ENCODE assay signal across 9 mouse cellular contexts in the genomic region with DNA sequence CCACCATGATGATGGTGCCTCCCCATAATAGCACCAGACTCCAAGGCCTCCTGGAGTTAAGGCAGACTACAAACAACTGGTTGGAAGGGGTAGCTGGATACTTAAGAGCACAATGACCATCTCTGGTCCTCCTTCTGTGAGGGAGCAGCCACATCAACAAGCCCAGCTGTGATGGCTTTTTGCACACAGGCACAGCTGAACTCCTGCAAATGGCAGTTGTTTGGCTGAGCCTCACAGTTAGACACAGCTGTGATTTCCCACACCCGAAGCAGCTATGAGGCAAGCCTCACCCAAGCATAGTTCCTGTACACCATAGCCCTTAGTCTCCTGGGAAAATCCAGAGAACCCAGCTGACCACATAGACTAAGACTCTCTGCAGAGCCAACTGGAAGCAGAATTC.
DNase-seq lines count a peak whose midpoint lies in the region; ATAC-seq and TF ChIP-seq lines count a peak whose summit lies in the region.
"Had no signal": no experiment of that assay in that cellular context is flagged by ENCODE, and none has a peak within 500 bp of the region (broad histone marks: within the 10 kb centered on the region; RNA-seq: fewer than 3 reads in every experiment).

No protein-coding gene starts in this region.

- no peaks in the 10 kb centered on the region for H3K27me3 ChIP-seq in heart, postnatal 0 days (ENCODE audit: control insufficient read depth, insufficient read depth, low read length)
- H3K27me3 ChIP-seq in myocyte (ENCODE audit: control insufficient read depth, insufficient read depth, insufficient read length): no peaks in the 10 kb centered on the region

- TF ChIP-seq CTCF in heart, postnatal 0 days (IDR thresholded peaks at IDR 0.05; ENCODE audit: low read depth): no peak

- H3K4me3 ChIP-seq in heart, postnatal 0 days (ENCODE audit: low read depth, low read length): no peak overlapping the region
- H3K4me3 ChIP-seq in myocyte: no peak overlapping the region

- no peaks in the 10 kb centered on the region for H3K36me3 ChIP-seq in heart, postnatal 0 days (replicated peaks; ENCODE audit: control insufficient read depth, insufficient read depth, low read length)
- H3K36me3 ChIP-seq in myocyte (ENCODE audit: control insufficient read depth, insufficient read depth): no peaks in the 10 kb centered on the region

- peak overlapping the region; percentile 7; the same call in 1 of the 2 replicates for H3K27ac ChIP-seq in heart, postnatal 0 days (ENCODE audit: low read depth)

- H3ac ChIP-seq in myocyte (ENCODE audit: control insufficient read depth, insufficient read length): no peak overlapping the region

- TF ChIP-seq POLR2A in myocyte (IDR thresholded peaks at IDR 0.05; ENCODE audit: insufficient read length, low read depth): no peak

- H3K9me3 ChIP-seq in heart, postnatal 0 days (replicated peaks; ENCODE audit: control insufficient read depth, low read length): no peaks in the 10 kb centered on the region

- no peak overlapping the region for H3K9ac ChIP-seq in heart, postnatal 0 days (replicated peaks; ENCODE audit: low read depth, low read length)

- peak; percentile 67 for ATAC-seq in heart, postnatal 0 days (ENCODE audit: insufficient read depth, low read depth)

- H3K4me1 ChIP-seq in heart, postnatal 0 days (ENCODE audit: control insufficient read depth, insufficient read depth): no peaks in the 10 kb centered on the region

- TF ChIP-seq EP300 in heart, postnatal 0 days (IDR thresholded peaks at IDR 0.05; ENCODE audit: low read depth): no peak

- DNase-seq in adrenal gland, postnatal 10 days: peak; percentile 50
- DNase-seq in adrenal gland, adult (ENCODE audit: inconsistent age in 2 of 2, low spot score in 1 of 2): no peak
- no peak for DNase-seq in heart, postnatal 0 days (ENCODE audit: low spot score)
- DNase-seq in kidney, postnatal 14 days: peak; percentile 41
- no peak for DNase-seq in cerebellum, adult 8-10 months
- no peak for DNase-seq in thymus, postnatal 0 days (ENCODE audit: low spot score)
- no peak for DNase-seq in thymus, adult 18-20 months
- DNase-seq: spleen, adult 18-20 months had no signal

- no peak overlapping the region for H3K4me2 ChIP-seq in heart, postnatal 0 days (ENCODE audit: low read depth, low read length)
- H3K4me2 ChIP-seq in myocyte (ENCODE audit: low read depth): peak overlapping the region; percentile 35

- H3K79me2 ChIP-seq in myocyte (ENCODE audit: control insufficient read depth, insufficient read depth): no peaks in the 10 kb centered on the region

- 42% methylated on average over 1 of the region's 1 CpGs for WGBS in heart, postnatal 0 days

TF ChIP-seq in myocyte, 11 proteins besides CTCF, POLR2A, EP300 and RAD21:
- TF ChIP-seq MYOD1 (IDR thresholded peaks at IDR 0.05; ENCODE audit: control insufficient read depth in 1 of 3, insufficient read length in 2 of 3, low read depth in 2 of 3) (peak; percentile 71 to 96 (median 90)), TCF3 (IDR thresholded peaks at IDR 0.05; ENCODE audit: insufficient read length, low read depth) (peak; percentile 96), SRF (IDR thresholded peaks at IDR 0.05; ENCODE audit: control insufficient read depth, insufficient read length, low read depth) (peak; percentile 41), TCF12 (IDR thresholded peaks at IDR 0.05; ENCODE audit: insufficient read depth, poor library complexity, severe bottlenecking) (peak; percentile 84), MAX (IDR thresholded peaks at IDR 0.05; ENCODE audit: low read depth) (no peak), MYOG (IDR thresholded peaks at IDR 0.05; ENCODE audit: control insufficient read depth in 1 of 3, insufficient read depth in 1 of 3, insufficient read length in 2 of 3, low read depth in 2 of 3) (peak; percentile 67 to 98 (median 89)), REST (IDR thresholded peaks at IDR 0.05; ENCODE audit: insufficient read depth, insufficient read length) (no peak)

Comparison
In these comparisons a context has a peak if more than half of its experiments do, and no peak if none do; other contexts are left out.
1. DNase-seq: peak in adrenal gland, postnatal 10 days (single experiment) and kidney, postnatal 14 days (single experiment); none in adrenal gland, adult (0 of 2), heart, postnatal 0 days (single experiment), cerebellum, adult 8-10 months (single experiment), thymus, postnatal 0 days (single experiment) and thymus, adult 18-20 months (0 of 2).